Mouse (Mus musculus): ENCODE measurements at regions not wholly inside any gene's neighbourhood (a gene's known extent, or its start where the extent isn't known, plus 50 kb on each side); places are given as distances from the start of the nearest gene placed in this dataset.

GRCm38 (mm10) chr15:96169726-96170467 lies 117.4 kb upstream of the Arid2 start:
- Histone ChIP-seq H3K4me1 (ENCODE audit: control insufficient read depth, insufficient read depth, low read length) (peaks cover 13% of the 10 kb centered on the region; the same call in 1 of the 2 replicates), H3K4me2 (ENCODE audit: low read length) (peak overlapping the region; percentile 39), H3K27me3 (ENCODE audit: control insufficient read depth, insufficient read depth, low read depth, low read length) (peaks cover 3% of the 10 kb centered on the region), H3K4me3 (ENCODE audit: low read depth, low read length) (peak overlapping the region; percentile 6; the same call in 1 of the 2 replicates), H3K9me3 (replicated peaks; ENCODE audit: control insufficient read depth, low read length, poor library complexity, severe bottlenecking) (no peaks in the 10 kb centered on the region), H3K27ac (ENCODE audit: low read length) (no peak overlapping the region), H3K9ac (ENCODE audit: low read depth, low read length) (0 out of 2 replicates have a peak overlapping the region, but pooled peaks have one; percentile 7), H3K36me3 (ENCODE audit: control insufficient read depth, insufficient read depth, low read length) (no peaks in the 10 kb centered on the region)
- ATAC-seq, result peak; percentile 34; the same call in 1 of the 2 replicates
- whole genome bisulfite sequencing, result 12% methylated on average over 15 of the region's 15 CpGs

GRCm38 (mm10) chr15:96170986-96171769 lies 116.1 kb upstream of the Arid2 start:
- no peaks in the 10 kb centered on the region for H3K9me3 ChIP-seq (replicated peaks; ENCODE audit: control insufficient read depth, low read length, poor library complexity, severe bottlenecking)
- no peaks in the 10 kb centered on the region for H3K36me3 ChIP-seq (ENCODE audit: control insufficient read depth, insufficient read depth, low read length)
- peaks cover 3% of the 10 kb centered on the region for H3K27me3 ChIP-seq (ENCODE audit: control insufficient read depth, insufficient read depth, low read depth, low read length)
- peak overlapping the region; percentile 53 for H3K27ac ChIP-seq (ENCODE audit: low read length)
- peak overlapping the region; percentile 52; the same call in 1 of the 2 replicates for H3K9ac ChIP-seq (ENCODE audit: low read depth, low read length)
- ATAC-seq, result peak; percentile 85
- H3K4me3 ChIP-seq (ENCODE audit: low read depth, low read length), result peak overlapping the region; percentile 38
- H3K4me1 ChIP-seq (ENCODE audit: control insufficient read depth, insufficient read depth, low read length), result peaks cover 8% of the 10 kb centered on the region; the same call in 1 of the 2 replicates
- peak overlapping the region; percentile 56 for H3K4me2 ChIP-seq (ENCODE audit: low read length)
- 11% methylated on average over 22 of the region's 22 CpGs for WGBS

- H3K27me3 ChIP-seq (ENCODE audit: control insufficient read depth, insufficient read depth, low read depth, low read length), result no peaks in the 10 kb centered on the region
- H3K4me1 ChIP-seq (ENCODE audit: control insufficient read depth, insufficient read depth, low read length), result peaks cover 2% of the 10 kb centered on the region; the same call in 1 of the 2 replicates
- H3K36me3 ChIP-seq (ENCODE audit: control insufficient read depth, insufficient read depth, low read length), result no peaks in the 10 kb centered on the region
- no peak overlapping the region for H3K4me2 ChIP-seq (ENCODE audit: low read length)
- H3K9me3 ChIP-seq (replicated peaks; ENCODE audit: control insufficient read depth, low read length, poor library complexity, severe bottlenecking), result no peaks in the 10 kb centered on the region
- no peak overlapping the region for H3K4me3 ChIP-seq (ENCODE audit: low read depth, low read length)
- WGBS, result 73% methylated on average over 9 of the region's 9 CpGs
- no peak for ATAC-seq
- H3K9ac ChIP-seq (ENCODE audit: low read depth, low read length), result no peak overlapping the region
- no peak overlapping the region for H3K27ac ChIP-seq (ENCODE audit: low read length)
Measured at GRCm38 (mm10) chr15:96177911-96178310, 109.4 kb upstream of the Arid2 start.

GRCm38 (mm10) chr15:96178374-96179109 lies 108.8 kb upstream of the Arid2 start:
- no peaks in the 10 kb centered on the region for H3K9me3 ChIP-seq (replicated peaks; ENCODE audit: control insufficient read depth, low read length, poor library complexity, severe bottlenecking)
- peaks cover 2% of the 10 kb centered on the region; the same call in 1 of the 2 replicates for H3K4me1 ChIP-seq (ENCODE audit: control insufficient read depth, insufficient read depth, low read length)
- 39% methylated on average over 8 of the region's 8 CpGs for WGBS
- no peak overlapping the region for H3K27ac ChIP-seq (ENCODE audit: low read length)
- no peak overlapping the region for H3K9ac ChIP-seq (ENCODE audit: low read depth, low read length)
- no peak for ATAC-seq
- no peak overlapping the region for H3K4me2 ChIP-seq (ENCODE audit: low read length)
- no peaks in the 10 kb centered on the region for H3K36me3 ChIP-seq (ENCODE audit: control insufficient read depth, insufficient read depth, low read length)
- H3K27me3 ChIP-seq (ENCODE audit: control insufficient read depth, insufficient read depth, low read depth, low read length), result no peaks in the 10 kb centered on the region
- H3K4me3 ChIP-seq (ENCODE audit: low read depth, low read length), result no peak overlapping the region

GRCm38 (mm10) chr15:96179511-96179910 lies 107.8 kb upstream of the Arid2 start:
- Histone ChIP-seq H3K9me3 (replicated peaks; ENCODE audit: control insufficient read depth, low read length, poor library complexity, severe bottlenecking) (no peaks in the 10 kb centered on the region), H3K36me3 (ENCODE audit: control insufficient read depth, insufficient read depth, low read length) (no peaks in the 10 kb centered on the region), H3K9ac (ENCODE audit: low read depth, low read length) (no peak overlapping the region), H3K4me1 (ENCODE audit: control insufficient read depth, insufficient read depth, low read length) (peaks cover 2% of the 10 kb centered on the region; the same call in 1 of the 2 replicates), H3K27me3 (ENCODE audit: control insufficient read depth, insufficient read depth, low read depth, low read length) (no peaks in the 10 kb centered on the region), H3K4me2 (ENCODE audit: low read length) (no peak overlapping the region), H3K27ac (ENCODE audit: low read length) (no peak overlapping the region), H3K4me3 (ENCODE audit: low read depth, low read length) (no peak overlapping the region)
- no peak for ATAC-seq
- 75% methylated on average over 5 of the region's 5 CpGs for WGBS

- no peak overlapping the region for H3K4me2 ChIP-seq (ENCODE audit: low read length)
- H3K9ac ChIP-seq (ENCODE audit: low read depth, low read length), result no peak overlapping the region
- H3K9me3 ChIP-seq (replicated peaks; ENCODE audit: control insufficient read depth, low read length, poor library complexity, severe bottlenecking), result no peaks in the 10 kb centered on the region
- H3K4me1 ChIP-seq (ENCODE audit: control insufficient read depth, insufficient read depth, low read length), result peaks cover 2% of the 10 kb centered on the region; the same call in 1 of the 2 replicates
- no peak overlapping the region for H3K27ac ChIP-seq (ENCODE audit: low read length)
- WGBS, result 93% methylated on average over 5 of the region's 5 CpGs
- no peaks in the 10 kb centered on the region for H3K36me3 ChIP-seq (ENCODE audit: control insufficient read depth, insufficient read depth, low read length)
- H3K4me3 ChIP-seq (ENCODE audit: low read depth, low read length), result no peak overlapping the region
- ATAC-seq, result no peak
- H3K27me3 ChIP-seq (ENCODE audit: control insufficient read depth, insufficient read depth, low read depth, low read length), result no peaks in the 10 kb centered on the region
Measured at GRCm38 (mm10) chr15:96180036-96180435, 107.3 kb upstream of the Arid2 start.

GRCm38 (mm10) chr15:96180977-96181376 lies 106.3 kb upstream of the Arid2 start:
- no peak for ATAC-seq
- Histone ChIP-seq H3K9ac (ENCODE audit: low read depth, low read length) (no peak overlapping the region), H3K9me3 (replicated peaks; ENCODE audit: control insufficient read depth, low read length, poor library complexity, severe bottlenecking) (no peaks in the 10 kb centered on the region), H3K4me3 (ENCODE audit: low read depth, low read length) (no peak overlapping the region), H3K36me3 (ENCODE audit: control insufficient read depth, insufficient read depth, low read length) (no peaks in the 10 kb centered on the region), H3K27ac (ENCODE audit: low read length) (no peak overlapping the region), H3K4me1 (ENCODE audit: control insufficient read depth, insufficient read depth, low read length) (peaks cover 2% of the 10 kb centered on the region; the same call in 1 of the 2 replicates), H3K4me2 (ENCODE audit: low read length) (no peak overlapping the region), H3K27me3 (ENCODE audit: control insufficient read depth, insufficient read depth, low read depth, low read length) (no peaks in the 10 kb centered on the region)
- WGBS, result 89% methylated on average over 8 of the region's 8 CpGs

GRCm38 (mm10) chr15:96182313-96182712 lies 105.0 kb upstream of the Arid2 start:
- Histone ChIP-seq H3K27ac (ENCODE audit: low read length) (no peak overlapping the region), H3K4me1 (ENCODE audit: control insufficient read depth, insufficient read depth, low read length) (peaks cover 2% of the 10 kb centered on the region; the same call in 1 of the 2 replicates), H3K36me3 (ENCODE audit: control insufficient read depth, insufficient read depth, low read length) (no peaks in the 10 kb centered on the region), H3K4me3 (ENCODE audit: low read depth, low read length) (no peak overlapping the region), H3K4me2 (ENCODE audit: low read length) (no peak overlapping the region), H3K9me3 (replicated peaks; ENCODE audit: control insufficient read depth, low read length, poor library complexity, severe bottlenecking) (no peaks in the 10 kb centered on the region), H3K27me3 (ENCODE audit: control insufficient read depth, insufficient read depth, low read depth, low read length) (no peaks in the 10 kb centered on the region), H3K9ac (ENCODE audit: low read depth, low read length) (no peak overlapping the region)
- WGBS, result 86% methylated on average over 5 of the region's 5 CpGs
- no peak for ATAC-seq

All from midbrain, embryonic 16.5 days (tissue).